Mouse (Mus musculus): Measurements from ENCODE around the gene Tango6. TPM values are rescaled to one million over a fixed set of nuclear protein-coding genes. Genes with fewer than 3 reads are reported as not detected.

The Tango6 gene
- polyA plus RNA-seq, 1 experiment from 2014 or later: 7.2 TPM

DNA sequence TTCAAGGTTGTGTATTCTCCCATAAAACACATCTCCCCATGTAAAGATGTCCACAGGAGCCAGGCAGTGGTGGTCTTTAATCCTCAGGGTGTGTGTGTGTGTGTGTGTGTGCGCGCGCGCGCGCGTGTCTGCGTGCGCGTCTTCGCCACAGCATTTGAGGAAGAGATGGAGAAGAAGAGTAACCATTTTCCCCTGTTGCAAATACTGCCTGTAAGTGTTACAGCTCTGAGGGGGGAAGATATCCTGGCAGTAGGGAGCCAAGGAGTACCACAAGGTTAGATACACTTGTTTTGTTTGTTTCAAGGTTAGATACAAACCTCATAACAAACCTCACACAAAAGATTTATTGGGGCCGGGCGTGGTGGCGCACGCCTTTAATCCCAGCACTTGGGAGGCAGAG, 8.6 kb upstream of the Tango6 start:
- H3K4me2 ChIP-seq (replicated peaks; ENCODE audit: low read depth, low read length): no peak overlapping the region
- DNase-seq (ENCODE audit: low spot score): no peak
- WGBS: 97% methylated on average over 15 of the region's 15 CpGs
- no peaks in the 10 kb centered on the region for H3K27me3 ChIP-seq (ENCODE audit: control insufficient read depth, insufficient read depth, low read length)
- no peak for ATAC-seq (ENCODE audit: low FRiP score)
- no peak overlapping the region for H3K4me3 ChIP-seq (ENCODE audit: low read depth, low read length)
- H3K9ac ChIP-seq (ENCODE audit: low read depth, low read length): no peak overlapping the region
- no peak overlapping the region for H3K27ac ChIP-seq (ENCODE audit: low read depth, low read length)
- no peaks in the 10 kb centered on the region for H3K9me3 ChIP-seq (ENCODE audit: control insufficient read depth, low read length)
- no peaks in the 10 kb centered on the region for H3K4me1 ChIP-seq (replicated peaks; ENCODE audit: control insufficient read depth, insufficient read depth, low read length)
- no peaks in the 10 kb centered on the region for H3K36me3 ChIP-seq (ENCODE audit: control insufficient read depth, insufficient read depth, low read length)

DNA sequence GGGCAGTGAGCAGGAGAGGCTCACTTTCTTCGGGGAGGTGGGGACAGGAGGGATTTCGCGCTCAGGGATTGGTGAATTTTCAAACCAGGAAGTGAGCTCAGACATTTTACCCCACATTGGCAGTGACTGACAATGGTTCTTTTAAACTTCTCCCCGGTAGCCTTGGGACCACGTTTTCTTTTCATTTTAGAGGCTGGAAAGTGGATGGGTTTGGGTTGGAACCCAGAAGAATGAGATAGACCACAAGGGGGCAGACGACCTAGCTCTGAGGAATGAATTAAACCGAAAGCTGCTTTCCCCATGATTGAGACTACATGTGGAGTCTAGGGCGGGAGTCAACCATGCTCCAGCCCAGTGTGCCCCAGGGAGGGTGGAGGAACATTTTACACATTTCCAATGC, 8.0 kb upstream of the Tango6 start:
- 82% methylated on average over 8 of the region's 8 CpGs for WGBS
- peak; percentile 9 for DNase-seq (ENCODE audit: low spot score)
- no peaks in the 10 kb centered on the region for H3K4me1 ChIP-seq (replicated peaks; ENCODE audit: control insufficient read depth, insufficient read depth, low read length)
- H3K9me3 ChIP-seq (ENCODE audit: control insufficient read depth, low read length): no peaks in the 10 kb centered on the region
- H3K4me2 ChIP-seq (replicated peaks; ENCODE audit: low read depth, low read length): no peak overlapping the region
- no peak for ATAC-seq (ENCODE audit: low FRiP score)
- no peak overlapping the region for H3K9ac ChIP-seq (ENCODE audit: low read depth, low read length)
- no peaks in the 10 kb centered on the region for H3K36me3 ChIP-seq (ENCODE audit: control insufficient read depth, insufficient read depth, low read length)
- no peak overlapping the region for H3K27ac ChIP-seq (ENCODE audit: low read depth, low read length)
- H3K27me3 ChIP-seq (ENCODE audit: control insufficient read depth, insufficient read depth, low read length): no peaks in the 10 kb centered on the region
- H3K4me3 ChIP-seq (ENCODE audit: low read depth, low read length): no peak overlapping the region

DNA sequence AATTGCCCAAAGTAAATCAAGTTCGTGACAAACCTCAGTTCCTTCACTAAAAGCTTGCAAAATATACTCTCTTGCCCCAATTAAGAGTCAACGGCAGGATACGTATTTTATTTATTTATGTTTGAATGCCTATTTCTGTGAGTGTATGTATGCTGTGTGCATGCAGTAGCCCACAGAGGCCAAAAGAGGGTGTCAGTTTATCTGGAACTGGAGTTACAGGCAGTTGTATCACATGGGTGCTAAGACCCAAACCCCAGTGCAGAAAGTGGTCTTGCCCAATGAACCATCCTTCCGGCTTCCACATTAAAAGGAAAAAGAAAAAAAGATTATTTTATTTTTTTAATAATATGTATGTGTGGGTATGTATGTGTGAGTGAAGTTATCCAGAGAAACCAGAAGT, 1.5 kb downstream of the Tango6 start:
- ATAC-seq (ENCODE audit: low FRiP score) (no peak), DNase-seq (ENCODE audit: low spot score) (no peak)
- Histone ChIP-seq H3K9ac (ENCODE audit: low read depth, low read length) (no peak overlapping the region), H3K27ac (ENCODE audit: low read depth, low read length) (no peak overlapping the region), H3K4me1 (replicated peaks; ENCODE audit: control insufficient read depth, insufficient read depth, low read length) (no peaks in the 10 kb centered on the region), H3K4me3 (ENCODE audit: low read depth, low read length) (no peak overlapping the region), H3K4me2 (replicated peaks; ENCODE audit: low read depth, low read length) (no peak overlapping the region), H3K36me3 (ENCODE audit: control insufficient read depth, insufficient read depth, low read length) (no peaks in the 10 kb centered on the region), H3K9me3 (ENCODE audit: control insufficient read depth, low read length) (no peaks in the 10 kb centered on the region), H3K27me3 (ENCODE audit: control insufficient read depth, insufficient read depth, low read length) (no peaks in the 10 kb centered on the region)
- WGBS: 92% methylated on average over 4 of the region's 4 CpGs

DNA sequence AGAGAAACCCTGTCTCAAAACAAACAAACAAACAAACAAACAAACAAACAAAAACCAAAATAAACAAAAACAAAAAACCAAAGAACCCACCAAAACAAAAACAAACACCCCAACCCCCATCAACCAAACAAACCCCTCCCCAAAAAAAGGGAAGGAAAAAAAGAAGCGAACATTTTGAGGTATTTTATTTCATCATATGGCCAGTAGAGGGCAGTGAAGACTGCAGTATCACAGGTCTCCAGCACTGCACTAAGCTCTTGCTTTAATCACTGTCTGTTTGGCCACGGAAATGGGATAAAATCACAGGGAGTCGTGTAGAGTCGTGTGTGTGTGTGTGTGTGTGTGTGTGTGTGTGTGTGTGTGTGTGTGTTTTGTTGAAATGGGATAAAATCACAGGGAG, 4.6 kb downstream of the Tango6 start:
- no peaks in the 10 kb centered on the region for H3K36me3 ChIP-seq (ENCODE audit: control insufficient read depth, insufficient read depth, low read length)
- H3K9ac ChIP-seq (ENCODE audit: low read depth, low read length): no peak overlapping the region
- no peaks in the 10 kb centered on the region for H3K4me1 ChIP-seq (replicated peaks; ENCODE audit: control insufficient read depth, insufficient read depth, low read length)
- H3K4me2 ChIP-seq (replicated peaks; ENCODE audit: low read depth, low read length): no peak overlapping the region
- H3K27me3 ChIP-seq (ENCODE audit: control insufficient read depth, insufficient read depth, low read length): no peaks in the 10 kb centered on the region
- 0 out of 2 replicates have a peak, but pooled peaks have one; percentile 30 for ATAC-seq (ENCODE audit: low FRiP score)
- H3K9me3 ChIP-seq (ENCODE audit: control insufficient read depth, low read length): no peaks in the 10 kb centered on the region
- WGBS: 17% methylated on average over 4 of the region's 4 CpGs
- no peak overlapping the region for H3K4me3 ChIP-seq (ENCODE audit: low read depth, low read length)
- H3K27ac ChIP-seq (ENCODE audit: low read depth, low read length): no peak overlapping the region
- DNase-seq (ENCODE audit: low spot score): peak; percentile 71

DNA sequence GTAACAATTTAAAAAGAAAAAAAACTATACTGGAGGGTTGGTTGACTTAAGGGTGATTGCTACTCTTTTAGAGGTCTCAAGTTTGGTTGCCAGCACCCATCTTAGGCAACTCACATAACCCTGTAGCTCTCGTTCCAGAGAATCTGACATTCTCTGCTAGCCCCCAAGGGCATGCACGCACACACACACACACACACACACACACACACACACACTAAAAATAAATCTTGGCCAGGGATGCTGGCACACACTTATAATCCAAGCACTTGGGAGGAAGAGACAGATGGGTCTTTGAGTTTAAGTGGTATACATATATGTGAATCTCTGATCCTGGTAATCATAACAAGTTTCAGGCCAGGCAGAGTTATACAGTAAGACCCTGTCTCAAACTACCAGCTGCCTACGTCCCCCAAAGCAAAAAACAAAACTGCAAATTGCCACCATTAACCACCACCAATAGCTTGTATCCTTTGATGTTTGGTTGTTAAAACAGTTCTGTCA, 14.9 kb downstream of the Tango6 start:
- Histone ChIP-seq H3K4me3 (ENCODE audit: low read depth, low read length) (no peak overlapping the region), H3K9me3 (ENCODE audit: control insufficient read depth, low read length) (no peaks in the 10 kb centered on the region), H3K4me1 (replicated peaks; ENCODE audit: control insufficient read depth, insufficient read depth, low read length) (no peaks in the 10 kb centered on the region), H3K36me3 (ENCODE audit: control insufficient read depth, insufficient read depth, low read length) (0 out of 2 replicates have a peak, but pooled peaks cover 2% of the 10 kb centered on the region), H3K4me2 (replicated peaks; ENCODE audit: low read depth, low read length) (no peak overlapping the region), H3K27me3 (ENCODE audit: control insufficient read depth, insufficient read depth, low read length) (no peaks in the 10 kb centered on the region), H3K9ac (ENCODE audit: low read depth, low read length) (no peak overlapping the region), H3K27ac (ENCODE audit: low read depth, low read length) (no peak overlapping the region)
- DNase-seq (ENCODE audit: low spot score) (no peak), ATAC-seq (ENCODE audit: low FRiP score) (no peak)
- 93% methylated on average over 3 of the region's 3 CpGs for WGBS

DNA sequence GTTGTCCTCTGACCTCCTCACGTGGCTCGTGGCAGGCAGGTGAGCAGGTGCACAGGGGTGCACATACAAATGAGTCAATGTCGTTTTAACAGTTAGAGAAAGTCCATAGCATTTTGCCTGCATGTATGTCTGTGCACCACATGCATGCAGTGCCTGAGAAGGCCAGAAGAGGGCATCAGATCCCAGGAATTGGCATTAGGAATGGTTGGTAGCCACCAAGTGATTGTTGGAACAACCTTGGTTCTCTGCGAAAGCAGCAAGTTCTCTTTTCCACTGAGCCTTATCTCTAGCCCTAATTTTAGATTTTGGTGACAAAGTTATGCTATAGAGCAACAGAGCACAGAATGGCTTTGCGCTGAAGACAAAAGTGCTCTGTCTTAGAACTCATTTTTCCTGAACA, 16.7 kb downstream of the Tango6 start:
- DNase-seq (ENCODE audit: low spot score) (peak; percentile 80), ATAC-seq (ENCODE audit: low FRiP score) (no peak)
- Histone ChIP-seq H3K9me3 (ENCODE audit: control insufficient read depth, low read length) (no peaks in the 10 kb centered on the region), H3K4me3 (ENCODE audit: low read depth, low read length) (no peak overlapping the region), H3K36me3 (ENCODE audit: control insufficient read depth, insufficient read depth, low read length) (0 out of 2 replicates have a peak, but pooled peaks cover 2% of the 10 kb centered on the region), H3K27ac (ENCODE audit: low read depth, low read length) (no peak overlapping the region), H3K9ac (ENCODE audit: low read depth, low read length) (no peak overlapping the region), H3K4me1 (replicated peaks; ENCODE audit: control insufficient read depth, insufficient read depth, low read length) (no peaks in the 10 kb centered on the region), H3K4me2 (replicated peaks; ENCODE audit: low read depth, low read length) (no peak overlapping the region), H3K27me3 (ENCODE audit: control insufficient read depth, insufficient read depth, low read length) (no peaks in the 10 kb centered on the region)
- WGBS: 75% methylated on average over 5 of the region's 5 CpGs

DNA sequence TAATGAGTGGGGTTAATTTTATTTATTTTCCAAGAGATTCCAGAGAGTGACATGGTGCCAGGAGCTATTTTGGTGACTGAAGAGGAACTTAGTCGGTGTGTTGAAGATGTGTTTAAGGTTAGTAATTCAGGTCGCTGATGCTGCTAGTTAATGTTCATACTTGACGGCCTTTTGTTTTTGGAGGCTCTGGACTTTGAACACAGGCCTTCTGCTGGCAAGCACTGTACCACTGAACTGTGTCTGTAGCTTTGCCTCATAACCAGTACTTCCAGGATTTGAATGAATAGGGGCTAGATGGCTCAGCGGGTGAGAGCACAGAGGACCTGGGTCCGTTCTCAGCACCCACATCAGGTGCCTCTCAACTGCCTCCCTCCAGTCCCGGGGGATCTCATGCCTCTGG, 17.3 kb downstream of the Tango6 start:
- H3K4me3 ChIP-seq (ENCODE audit: low read depth, low read length): no peak overlapping the region
- no peak for DNase-seq (ENCODE audit: low spot score)
- H3K27ac ChIP-seq (ENCODE audit: low read depth, low read length): no peak overlapping the region
- 97% methylated on average over 6 of the region's 6 CpGs for WGBS
- no peaks in the 10 kb centered on the region for H3K4me1 ChIP-seq (replicated peaks; ENCODE audit: control insufficient read depth, insufficient read depth, low read length)
- H3K9ac ChIP-seq (ENCODE audit: low read depth, low read length): no peak overlapping the region
- no peak for ATAC-seq (ENCODE audit: low FRiP score)
- no peaks in the 10 kb centered on the region for H3K27me3 ChIP-seq (ENCODE audit: control insufficient read depth, insufficient read depth, low read length)
- no peak overlapping the region for H3K4me2 ChIP-seq (replicated peaks; ENCODE audit: low read depth, low read length)
- H3K36me3 ChIP-seq (ENCODE audit: control insufficient read depth, insufficient read depth, low read length): 0 out of 2 replicates have a peak, but pooled peaks cover 2% of the 10 kb centered on the region
- no peaks in the 10 kb centered on the region for H3K9me3 ChIP-seq (ENCODE audit: control insufficient read depth, low read length)

DNA sequence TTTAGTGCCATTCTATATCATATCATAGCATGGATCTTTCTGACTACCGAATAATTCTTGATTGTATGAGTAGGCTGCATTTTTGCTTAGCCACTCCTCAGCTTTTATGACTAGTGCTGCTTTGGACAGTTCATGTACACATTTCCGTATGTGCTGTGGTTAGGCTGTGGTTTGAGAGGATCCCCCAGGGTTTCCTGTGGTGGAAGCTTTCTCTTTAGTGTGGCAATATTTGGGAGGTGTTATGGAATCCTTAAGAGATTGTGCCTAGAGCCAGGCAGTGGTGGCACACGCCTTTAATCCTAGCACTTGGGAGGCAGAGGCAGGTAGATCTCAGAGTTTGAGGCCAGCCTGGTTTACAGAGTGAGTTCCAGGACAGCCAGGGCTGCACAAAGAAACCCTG, 18.5 kb downstream of the Tango6 start:
- Histone ChIP-seq H3K9me3 (ENCODE audit: control insufficient read depth, low read length) (no peaks in the 10 kb centered on the region), H3K36me3 (ENCODE audit: control insufficient read depth, insufficient read depth, low read length) (0 out of 2 replicates have a peak, but pooled peaks cover 2% of the 10 kb centered on the region), H3K27ac (ENCODE audit: low read depth, low read length) (no peak overlapping the region), H3K27me3 (ENCODE audit: control insufficient read depth, insufficient read depth, low read length) (no peaks in the 10 kb centered on the region), H3K4me1 (replicated peaks; ENCODE audit: control insufficient read depth, insufficient read depth, low read length) (no peaks in the 10 kb centered on the region), H3K4me2 (replicated peaks; ENCODE audit: low read depth, low read length) (no peak overlapping the region), H3K4me3 (ENCODE audit: low read depth, low read length) (no peak overlapping the region), H3K9ac (ENCODE audit: low read depth, low read length) (no peak overlapping the region)
- no peak for ATAC-seq (ENCODE audit: low FRiP score)
- no peak for DNase-seq (ENCODE audit: low spot score)
- 92% methylated on average over 3 of the region's 3 CpGs for WGBS

DNA sequence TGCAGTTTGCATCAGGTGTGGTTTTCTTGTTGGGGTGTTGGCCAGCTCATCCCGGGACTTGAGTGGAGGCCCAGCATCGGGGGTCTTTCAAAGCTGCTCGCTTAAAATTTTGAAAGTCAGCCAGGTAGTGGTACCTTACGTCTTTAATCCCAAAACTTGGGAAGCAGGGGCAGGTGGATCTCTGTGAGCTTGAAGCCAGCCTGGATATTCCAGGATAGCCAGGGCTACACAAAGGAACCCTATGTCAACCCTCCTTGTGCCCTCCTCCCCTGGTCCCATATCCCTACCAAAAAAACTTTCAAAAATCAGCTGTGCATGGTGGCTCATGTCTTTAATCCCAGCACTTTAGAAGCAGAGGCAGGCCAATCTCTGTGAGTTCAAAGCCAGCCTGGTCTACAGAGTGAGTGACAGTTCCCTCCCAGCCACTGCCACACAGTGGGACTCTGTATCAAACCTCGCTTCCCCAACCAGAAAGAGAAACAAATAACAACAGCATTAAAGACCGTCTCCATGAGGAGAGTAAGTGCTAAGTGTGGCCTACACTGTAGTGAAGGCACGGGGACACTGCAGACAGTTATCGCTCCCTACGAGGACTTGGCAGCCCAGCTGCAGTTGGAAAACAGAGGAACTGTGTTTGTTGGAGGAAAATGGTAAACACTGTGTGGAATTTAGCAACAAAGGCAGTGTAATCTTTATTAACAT, 21.5 kb downstream of the Tango6 start:
- WGBS: 87% methylated on average over 9 of the region's 9 CpGs
- DNase-seq (ENCODE audit: low spot score) (no peak), ATAC-seq (ENCODE audit: low FRiP score) (no peak)
- Histone ChIP-seq H3K9ac (ENCODE audit: low read depth, low read length) (no peak overlapping the region), H3K36me3 (ENCODE audit: control insufficient read depth, insufficient read depth, low read length) (no peaks in the 10 kb centered on the region), H3K4me3 (ENCODE audit: low read depth, low read length) (no peak overlapping the region), H3K27ac (ENCODE audit: low read depth, low read length) (no peak overlapping the region), H3K4me1 (replicated peaks; ENCODE audit: control insufficient read depth, insufficient read depth, low read length) (no peaks in the 10 kb centered on the region), H3K9me3 (ENCODE audit: control insufficient read depth, low read length) (no peaks in the 10 kb centered on the region), H3K4me2 (replicated peaks; ENCODE audit: low read depth, low read length) (no peak overlapping the region), H3K27me3 (ENCODE audit: control insufficient read depth, insufficient read depth, low read length) (no peaks in the 10 kb centered on the region)

Measured in hindbrain, embryonic 11.5 days (tissue).